Mouse (Mus musculus) layer of hippocampus, postnatal 14 days (tissue): ENCODE measurements around the gene Olfr318. TPM values are rescaled to one million over a fixed set of nuclear protein-coding genes. Genes with fewer than 3 reads are reported as not detected.
"Not testable (repeated sequence)": the region's sequence is repeated elsewhere in the genome, so short reads cannot be mapped to it uniquely, and the experiment has no call there.

ENCODE experiments used
- DNase-seq, 2 experiments: peaks; one replicate each; pipeline ENCODE4 v3.0.0; 2021 to 2022; ENCODE audit warnings: low spot score in 2 of 2, mixed read lengths in 1 of 2
- long read RNA-seq, 2 experiments: library from polyadenylated mRNA; stranded (forward); transcript quantifications; one replicate each; pipeline ENCODE4 v2.0.0; 2021
- total RNA-seq, 2 experiments: library from RNA; stranded (reverse); gene quantifications; 2 replicates each; pipeline ENCODE4 v1.2.3; 2021

Gene Olfr318
- total RNA-seq: under 1 TPM; 0.09 to 0.17 TPM
- long read RNA-seq, experiment 1: 0 reads
- long read RNA-seq, experiment 2: 0 reads

DNA sequence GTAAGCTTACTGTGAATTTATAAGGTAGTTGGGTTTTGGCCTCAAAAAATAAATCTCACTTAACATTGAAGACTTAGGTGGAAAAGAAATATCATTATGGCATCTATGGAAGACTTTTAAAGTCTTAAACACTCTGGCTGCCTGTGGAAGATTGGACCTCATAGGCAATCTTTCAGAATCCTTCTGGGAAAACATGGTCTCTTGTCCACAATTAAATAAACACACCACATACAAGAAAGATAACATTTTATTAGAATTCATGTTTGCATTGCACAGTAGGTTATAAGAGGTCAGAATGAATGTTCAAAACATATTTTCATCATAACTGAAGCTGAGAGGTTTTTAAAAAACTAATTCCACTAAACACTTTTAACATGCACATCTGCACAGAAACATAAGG lies at the start of gene Olfr318:
TSS of gene Olfr318 (minus strand) at position 101 of the 400 bp plus-strand sequence.
- no peak for DNase-seq

DNA sequence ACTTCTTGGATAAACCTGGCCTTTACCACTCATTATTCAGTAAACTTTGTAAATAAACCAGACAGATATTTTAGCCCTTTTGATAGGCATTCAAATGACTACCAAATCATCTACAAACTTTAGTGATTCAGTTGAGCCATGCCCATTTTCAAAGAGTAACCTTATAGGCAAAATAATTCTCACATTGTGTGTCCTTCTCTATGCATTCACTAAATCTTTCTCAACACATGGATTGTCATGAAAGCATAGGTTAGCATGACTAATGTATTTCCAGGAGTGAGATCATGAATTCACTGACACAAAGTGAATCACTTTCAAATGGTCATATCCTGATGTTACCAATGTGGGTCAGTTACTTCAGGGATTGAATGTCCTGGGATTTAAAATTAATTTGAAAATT lies 49.1 kb upstream of the Olfr318 start, which contains the start of gene Olfr315:
TSS of gene Olfr315 (plus strand) at position 301 of the 400 bp plus-strand sequence.
- DNase-seq: no peak

DNA sequence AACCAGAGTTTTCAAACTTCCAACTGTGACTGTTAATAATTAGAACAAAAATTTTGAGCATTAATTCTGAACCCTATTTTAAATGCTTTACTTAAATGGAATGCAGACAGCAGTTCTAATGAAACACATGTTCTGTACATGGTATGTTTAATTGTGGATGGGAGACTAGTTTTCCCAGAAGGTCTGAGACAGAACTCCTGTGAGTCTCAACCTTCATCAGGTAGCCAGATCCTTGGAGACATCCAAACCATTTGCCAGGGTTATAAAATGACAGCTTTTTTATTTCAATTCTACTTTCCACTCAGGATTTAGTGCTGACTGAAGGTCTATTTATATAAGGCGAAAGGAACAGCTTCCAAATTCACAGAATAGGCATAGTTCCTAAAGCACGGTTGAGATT lies 28.6 kb upstream of the Olfr318 start, which contains the start of gene Olfr316:
TSS of gene Olfr316 (plus strand) at position 301 of the 400 bp plus-strand sequence.
- DNase-seq: no peak

DNA sequence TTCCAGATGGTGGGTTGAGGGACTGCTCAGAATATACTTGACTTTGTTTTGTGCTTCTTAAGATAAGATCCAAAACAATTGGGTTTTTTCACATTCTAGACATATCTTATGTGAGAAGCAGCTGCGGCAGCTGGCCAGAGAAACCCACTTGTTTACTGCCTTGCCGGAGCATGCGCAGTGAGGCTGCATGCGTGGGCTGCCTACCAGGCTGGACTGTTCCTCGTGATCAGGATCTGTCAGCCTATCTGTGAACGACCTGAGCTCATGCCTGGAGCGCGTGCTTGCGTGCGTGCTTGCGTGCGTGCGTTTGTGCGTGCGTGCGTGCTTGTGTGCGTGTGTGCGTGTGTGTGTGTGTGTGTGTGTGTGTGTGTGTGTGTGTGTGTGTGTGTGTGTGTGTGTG lies 27.3 kb upstream of the Olfr318 start:
- not testable (repeated sequence) for DNase-seq

DNA sequence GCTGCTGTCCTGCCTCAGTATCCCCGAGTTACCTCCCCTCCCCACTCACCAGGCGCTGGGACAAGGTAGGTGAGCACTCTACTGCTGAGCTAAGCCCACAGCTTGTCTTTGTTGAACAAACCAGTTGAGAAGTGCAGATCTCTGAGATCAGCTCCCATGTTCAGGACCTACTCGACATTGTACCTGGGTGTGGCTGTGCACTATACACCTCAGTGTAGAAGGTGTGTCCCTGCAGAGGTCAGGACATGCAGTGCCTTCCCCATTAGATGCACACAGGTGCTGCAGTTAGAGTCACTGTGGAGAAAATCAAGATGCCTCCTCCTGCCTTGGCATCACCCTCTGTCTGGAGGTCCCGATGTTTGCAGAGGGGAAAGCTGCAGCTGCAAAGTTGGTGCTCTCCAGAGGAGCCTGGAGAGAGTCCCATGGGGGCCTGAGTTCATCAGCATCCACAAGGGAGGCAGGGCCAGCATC lies 15.0 kb upstream of the Olfr318 start, which contains the start of gene Olfr317:
TSS of gene Olfr317 (minus strand) at position 421 of the 471 bp plus-strand sequence.
- DNase-seq: no peak

DNA sequence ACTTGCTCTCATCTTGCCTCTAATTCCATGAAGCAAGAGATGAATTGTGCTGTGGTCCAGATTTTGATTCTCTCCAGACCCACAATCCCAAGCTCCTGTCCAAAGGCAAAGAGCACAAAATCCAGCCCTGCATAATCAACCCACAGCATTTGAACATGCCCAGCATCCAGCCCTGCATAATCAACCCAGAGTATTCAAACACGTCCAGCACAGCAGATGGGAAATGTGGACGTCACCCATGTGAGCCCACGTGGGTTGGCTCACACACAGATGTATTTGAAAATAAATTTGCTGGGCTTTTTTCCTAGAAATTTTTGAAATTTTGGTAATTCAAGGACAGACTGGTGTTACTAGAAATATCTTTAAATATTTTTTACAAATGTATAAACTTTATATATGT lies 9.6 kb upstream of the Olfr318 start:
- DNase-seq: peak; percentile 28 to 83

DNA sequence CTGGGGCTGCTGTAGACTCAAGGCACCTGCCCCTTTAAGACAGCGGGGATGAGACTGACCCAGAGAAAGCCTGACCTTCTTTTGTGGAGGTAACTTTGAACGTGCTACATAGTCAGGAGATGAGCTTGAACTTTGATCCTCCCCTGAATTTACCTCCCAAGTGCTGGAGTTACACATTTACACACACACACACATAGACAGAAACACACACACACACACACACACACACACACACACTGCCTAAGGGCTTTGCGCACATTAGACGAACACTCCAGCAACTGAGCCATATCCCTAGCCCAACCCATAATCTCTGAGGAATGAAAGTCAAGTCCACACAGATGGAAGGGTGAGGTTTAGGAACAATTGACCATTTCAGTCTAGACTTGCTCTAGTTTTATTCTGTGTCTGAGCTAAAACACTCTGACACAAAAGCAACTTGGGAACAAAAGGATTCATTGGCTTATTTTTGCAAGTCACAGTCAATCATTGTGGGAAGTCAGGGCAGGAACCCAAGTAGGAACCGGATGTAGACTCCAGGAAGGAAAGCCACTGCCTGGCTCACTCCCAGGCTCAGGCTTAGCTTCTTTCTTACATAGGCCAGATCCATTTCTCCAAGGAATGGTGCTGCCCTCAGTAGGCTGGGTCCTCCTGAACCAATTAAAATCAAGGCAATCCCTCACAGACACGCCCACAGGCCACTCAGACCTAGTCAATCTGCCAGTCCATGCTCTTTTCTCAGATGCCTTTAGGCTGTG lies 4.3 kb upstream of the Olfr318 start:
- DNase-seq: not testable (repeated sequence)

DNA sequence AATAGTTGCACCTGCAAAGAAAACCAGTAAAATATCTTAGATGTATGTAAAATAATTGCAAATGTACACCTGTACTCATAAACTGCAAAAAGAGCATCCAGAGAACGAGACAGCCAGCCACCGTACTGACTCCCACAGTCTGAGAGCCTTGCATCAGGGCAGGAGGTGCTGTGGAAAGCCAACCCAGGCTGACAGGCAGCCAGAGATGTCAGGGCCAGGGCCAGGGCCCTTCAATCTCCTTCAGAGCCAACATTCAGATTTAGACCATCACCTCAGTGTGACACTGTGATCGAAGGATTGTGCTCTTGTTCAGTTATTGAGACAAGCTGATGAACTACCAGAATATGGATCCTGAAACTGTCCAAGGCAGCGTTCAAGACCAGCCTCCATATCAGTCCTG lies 4.1 kb downstream of the Olfr318 start:
- DNase-seq: no peak

DNA sequence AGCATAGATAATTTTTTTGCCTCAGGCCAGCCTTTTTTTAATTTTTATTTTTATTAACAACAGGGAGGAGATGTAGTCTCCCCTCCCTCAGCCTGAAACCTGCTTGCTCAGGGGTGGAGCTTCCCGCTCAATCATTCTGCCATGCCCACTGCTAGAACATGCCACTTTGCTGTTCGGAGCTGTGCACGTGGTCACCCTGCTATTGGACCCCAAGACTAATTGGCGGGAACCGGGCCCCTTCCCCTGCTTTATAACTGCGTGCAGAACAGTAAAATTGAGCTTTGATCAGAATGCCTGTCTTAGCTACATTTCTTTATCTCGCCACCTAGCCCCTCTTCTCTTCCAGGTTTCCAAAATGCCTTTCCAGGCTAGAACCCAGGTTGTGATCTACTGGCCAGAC lies 6.1 kb downstream of the Olfr318 start:
- DNase-seq: not testable (repeated sequence)

DNA sequence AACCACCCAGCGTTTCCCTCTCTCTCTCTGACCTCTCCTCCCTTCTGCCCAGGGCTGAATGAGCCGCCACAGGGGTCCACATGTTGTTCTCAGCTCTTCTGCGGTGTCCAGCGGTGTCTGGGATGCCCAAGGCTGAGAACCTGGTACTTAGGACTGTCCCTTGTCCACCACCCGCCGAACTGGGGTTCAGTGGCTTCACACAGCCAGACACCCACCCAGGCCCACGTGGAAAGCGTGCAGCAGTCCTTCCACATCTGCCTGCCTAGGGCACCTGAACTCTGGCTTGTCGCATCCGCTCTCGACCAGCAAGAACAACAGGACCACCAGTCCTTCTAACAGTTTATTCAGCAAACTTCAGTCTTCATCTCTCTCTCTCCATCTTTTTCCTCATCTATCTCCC lies 14.7 kb downstream of the Olfr318 start:
- DNase-seq: no peak

DNA sequence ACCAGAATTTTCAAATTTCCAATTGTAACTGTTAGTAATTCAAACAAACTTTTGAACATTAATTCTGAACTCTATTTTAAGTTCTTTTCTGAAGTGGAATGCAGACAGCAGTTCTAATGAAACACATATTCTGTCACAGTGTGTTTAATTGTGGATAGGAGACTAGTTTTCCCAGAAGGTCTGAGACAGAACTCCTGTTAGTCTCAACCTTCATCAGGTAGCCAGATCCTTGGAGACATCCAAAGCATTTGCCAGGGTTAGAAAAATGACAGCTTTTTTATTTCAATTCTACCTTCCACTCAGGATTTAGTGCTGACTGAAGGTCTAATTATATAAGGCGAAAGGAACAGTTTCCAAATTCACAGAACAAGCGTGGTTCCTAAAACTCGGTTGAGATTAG lies 25.0 kb downstream of the Olfr318 start, which contains the start of gene Olfr319:
TSS of gene Olfr319 (plus strand) at position 301 of the 400 bp plus-strand sequence.
- DNase-seq: no peak

DNA sequence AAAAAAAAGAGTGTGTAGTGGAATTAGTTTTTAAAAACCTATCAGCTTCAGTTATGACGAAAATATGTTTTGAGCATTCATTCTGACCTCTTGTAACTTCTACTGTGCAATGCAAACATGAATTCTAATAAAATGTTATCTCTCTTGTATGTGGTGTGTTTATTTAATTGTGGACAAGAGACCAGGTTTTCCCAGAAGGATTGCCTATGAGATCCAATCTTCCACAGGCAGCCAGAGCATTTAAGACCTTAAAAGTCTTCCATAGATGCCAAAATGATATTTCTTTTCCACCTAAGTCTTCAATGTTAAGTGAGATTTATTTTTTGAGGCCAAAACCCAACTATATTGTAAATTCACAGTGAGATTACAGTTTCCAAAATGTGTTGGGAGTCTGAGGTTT lies 43.0 kb downstream of the Olfr318 start, which contains the start of gene Olfr320:
TSS of gene Olfr320 (plus strand) at position 301 of the 400 bp plus-strand sequence.
- DNase-seq: no peak

DNA sequence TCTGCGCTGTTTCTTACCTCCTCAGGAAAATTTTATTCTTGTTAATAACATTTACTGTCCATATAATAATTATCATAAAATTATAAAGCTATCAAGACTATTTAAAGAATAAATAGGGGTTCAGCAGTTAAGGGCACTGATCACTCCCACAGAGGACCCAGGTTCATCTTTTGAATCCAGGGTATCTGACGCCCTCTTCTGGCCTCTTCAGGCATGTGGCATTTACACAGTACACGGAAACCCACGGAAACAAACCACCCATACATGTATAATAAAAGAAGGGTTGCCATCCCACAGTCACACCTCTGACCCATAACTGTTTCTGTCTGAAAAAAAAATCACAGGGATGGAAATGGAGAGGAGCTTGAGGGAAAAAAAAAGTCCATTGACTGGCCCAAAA lies 52.0 kb downstream of the Olfr318 start:
- DNase-seq: no peak

DNA sequence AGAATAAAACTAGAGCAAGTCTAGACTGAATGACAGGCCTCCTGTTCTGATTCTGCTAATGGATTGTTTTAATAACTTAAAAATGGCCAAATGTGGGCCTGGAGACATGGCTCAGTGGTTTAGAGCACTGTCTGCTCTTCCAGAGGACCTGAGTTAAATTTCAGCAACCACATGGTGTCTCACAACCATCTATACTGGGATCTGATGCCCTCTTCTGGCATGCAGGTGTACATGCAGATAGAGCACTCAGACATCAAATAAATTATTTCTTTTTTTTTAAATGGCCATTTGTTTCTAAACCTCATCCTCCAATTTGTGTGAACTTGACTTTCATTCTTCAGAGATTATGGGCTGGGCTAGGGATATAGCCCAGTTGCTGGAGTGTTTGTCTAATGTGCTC lies 54.6 kb downstream of the Olfr318 start:
- no peak for DNase-seq

Other genes starting within 250 kb of the Olfr318 start
- gene Olfr332, start 231.5 kb downstream of the Olfr318 start, total RNA-seq: not detected
- not detected for gene Olfr331, start 221.4 kb downstream of the Olfr318 start, total RNA-seq
- gene Olfr330, start 189.2 kb downstream of the Olfr318 start, total RNA-seq: not detected
- not detected for gene Olfr329-ps, start 177.6 kb downstream of the Olfr318 start, total RNA-seq
- under 1 TPM in 1 of 2 experiments, not detected in 1; 0.18 TPM for gene Olfr328, start 168.4 kb downstream of the Olfr318 start, total RNA-seq
- gene Olfr224, start 153.5 kb downstream of the Olfr318 start, total RNA-seq: not detected
- gene Olfr325, start 146.3 kb downstream of the Olfr318 start, total RNA-seq: not detected
- gene Olfr324, start 128.9 kb downstream of the Olfr318 start, total RNA-seq: not detected
- not detected for gene 2210407C18Rik, start 107.9 kb downstream of the Olfr318 start, total RNA-seq
- not detected for gene Olfr323, start 93.5 kb downstream of the Olfr318 start, total RNA-seq
- gene Trim58, start 83.5 kb downstream of the Olfr318 start, total RNA-seq: not detected
- not detected for gene Olfr322, start 65.2 kb downstream of the Olfr318 start, total RNA-seq
- not detected for gene Olfr320, start 42.9 kb downstream of the Olfr318 start, total RNA-seq
- not detected for gene Olfr319, start 24.9 kb downstream of the Olfr318 start, total RNA-seq
- gene Olfr317, start 15.2 kb upstream of the Olfr318 start, total RNA-seq: under 1 TPM; 0.24 to 0.28 TPM
- under 1 TPM; 0.31 to 0.37 TPM for gene Olfr316, start 28.7 kb upstream of the Olfr318 start, total RNA-seq
- gene Olfr315, start 49.2 kb upstream of the Olfr318 start, total RNA-seq: not detected
- not detected for gene Olfr314, start 58.9 kb upstream of the Olfr318 start, total RNA-seq
- gene Fam183b, start 77.9 kb upstream of the Olfr318 start, total RNA-seq: 1 to 10 TPM; 6.0 to 6.1 TPM
- gene Olfr313, start 91.0 kb upstream of the Olfr318 start, total RNA-seq: not detected
- not detected for gene Olfr312, start 105.2 kb upstream of the Olfr318 start, total RNA-seq
- gene Olfr311, start 115.2 kb upstream of the Olfr318 start, total RNA-seq: not detected
- gene Gm12258, start 123.1 kb upstream of the Olfr318 start, total RNA-seq: 10 to 100 TPM; 16.7 to 18.5 TPM
- gene 2810021J22Rik, start 143.2 kb upstream of the Olfr318 start, total RNA-seq: 10 to 100 TPM in 1 of 2 experiments, 1 to 10 TPM in 1; 6.8 to 12.1 TPM
- 1 to 10 TPM; 8.8 to 8.9 TPM for gene Zfp39, start 180.2 kb upstream of the Olfr318 start, total RNA-seq
- under 1 TPM; 0.12 to 0.29 TPM for gene Btnl10, start 193.9 kb upstream of the Olfr318 start, total RNA-seq
- 100 to 1,000 TPM; 501 to 506 TPM for gene Rnf187, start 214.9 kb upstream of the Olfr318 start, total RNA-seq
- gene Hist3h2ba, start 224.9 kb upstream of the Olfr318 start, total RNA-seq: 100 to 1,000 TPM; 117 to 123 TPM
- 10 to 100 TPM; 59.7 to 62.5 TPM for gene Hist3h2a, start 230.7 kb upstream of the Olfr318 start, total RNA-seq
- 1 to 10 TPM; 3.8 to 4.0 TPM for gene Trim17, start 230.7 kb upstream of the Olfr318 start, total RNA-seq